Mouse (Mus musculus) intestine, postnatal 0 days (tissue): ENCODE measurements around the gene Uap1. TPM values are rescaled to one million over a fixed set of nuclear protein-coding genes. Genes with fewer than 3 reads are reported as not detected.
A peak's percentile ranks its signal among the peaks of the same experiment; 100 is the strongest.

Source experiments
- ATAC-seq: fragments of 200-750 bp; cut with Nextera tagmentation; 2 replicates; pipeline ENCODE4 v1.8.0; 2017; ENCODE audit warnings: mild to moderate bottlenecking, moderate TSS enrichment, moderate library complexity
- H3K27ac ChIP-seq: fragments of 300-500 bp; sonication (generic); 2 replicates; pipeline ENCODE4 v1.5.1; 2014; ENCODE audit warnings: mild to moderate bottlenecking, low read depth, low read length, moderate library complexity
- H3K27me3 ChIP-seq: fragments of 300-500 bp; sonication (generic); replicated peaks from 2 replicates; pipeline ENCODE4 v1.6.1; 2014; ENCODE audit warnings: low read length, mixed read lengths; ENCODE audit not compliant: control insufficient read depth, insufficient read depth
- H3K36me3 ChIP-seq: fragments of 300-500 bp; sonication (generic); 2 replicates; pipeline ENCODE4 v1.6.1; 2014; ENCODE audit warnings: mild to moderate bottlenecking, moderate library complexity; ENCODE audit not compliant: control insufficient read depth, insufficient read depth
- H3K4me1 ChIP-seq: fragments of 300-500 bp; sonication (generic); replicated peaks from 2 replicates; pipeline ENCODE4 v1.6.1; 2014; ENCODE audit warnings: antibody characterized with exemption, low read length, mixed read lengths; ENCODE audit not compliant: control insufficient read depth, insufficient read depth
- H3K4me2 ChIP-seq: fragments of 300-500 bp; sonication (generic); replicated peaks from 2 replicates; pipeline ENCODE4 v1.6.1; 2014; ENCODE audit warnings: low read depth, mild to moderate bottlenecking, moderate library complexity
- H3K4me3 ChIP-seq: fragments of 300-500 bp; sonication (generic); 2 replicates; pipeline ENCODE4 v1.5.1; 2014; ENCODE audit warnings: low read depth, low read length
- H3K9ac ChIP-seq: fragments of 300-500 bp; sonication (generic); 2 replicates; pipeline ENCODE4 v1.6.1; 2014; ENCODE audit warnings: mild to moderate bottlenecking, low read depth, low read length
- H3K9me3 ChIP-seq: fragments of 300-500 bp; sonication (generic); 2 replicates; pipeline ENCODE4 v1.6.1; 2016; ENCODE audit warnings: mixed run types; ENCODE audit not compliant: control insufficient read depth
- CTCF ChIP-seq: sonication (generic); IDR thresholded peaks from 2 replicates; pipeline ENCODE4 v1.5.1; 2016; ENCODE audit warnings: low read depth, mild to moderate bottlenecking, control low read depth, antibody characterized with exemption, moderate library complexity
- WGBS: fragments of 180-500 bp; shearing (Covaris S2); extraction: QIAGEN DNeasy Blood & Tissue Kit; methylation state at CpG from one replicate; pipeline ENCODE4 v1.1.7; 2014; 5-methylcytosine and 5-hydroxymethylcytosine counted together
- polyA plus RNA-seq: library from polyadenylated mRNA; unstranded; fragments of >200 nt; fragmentation: Nextera tagmentation; extraction: Ambion mirVana; gene quantifications from 2 replicates; pipeline ENCODE4 v1.2.1, GENCODE M21; 2015

Uap1 gene
- polyA plus RNA-seq, 1 experiment from 2014 or later = 22.3 TPM

GRCm38 (mm10) chr1:170161852-170162251, 12.9 kb downstream of the Uap1 start:
- Histone ChIP-seq H3K27ac (no peak overlapping the region), H3K9ac (no peak overlapping the region), H3K9me3 (no peaks in the 10 kb centered on the region), H3K27me3 (no peaks in the 10 kb centered on the region), H3K4me3 (no peak overlapping the region), H3K4me2 (no peak overlapping the region), H3K36me3 (peaks cover 32% of the 10 kb centered on the region), H3K4me1 (no peaks in the 10 kb centered on the region; the same call in 1 of the 2 replicates)
- no peak for TF ChIP-seq CTCF
- 69% methylated on average over 6 of the region's 6 CpGs for WGBS
- peak; percentile 41; the same call in 1 of the 2 replicates for ATAC-seq

- no peaks in the 10 kb centered on the region for H3K9me3 ChIP-seq
- peaks cover 21% of the 10 kb centered on the region for H3K36me3 ChIP-seq
- TF ChIP-seq CTCF = no peak
- no peak overlapping the region for H3K27ac ChIP-seq
- H3K4me3 ChIP-seq = no peak overlapping the region
- no peaks in the 10 kb centered on the region for H3K27me3 ChIP-seq
- 67% methylated on average over 3 of the region's 3 CpGs for WGBS
- H3K4me2 ChIP-seq = no peak overlapping the region
- no peaks in the 10 kb centered on the region; the same call in 1 of the 2 replicates for H3K4me1 ChIP-seq
- no peak overlapping the region for H3K9ac ChIP-seq
- ATAC-seq = no peak
These were observed 14.3 kb downstream of the Uap1 start for GRCm38 (mm10) chr1:170160397-170160938.

- Histone ChIP-seq H3K4me3 (no peak overlapping the region), H3K27ac (no peak overlapping the region), H3K4me2 (no peak overlapping the region), H3K9me3 (no peaks in the 10 kb centered on the region), H3K9ac (no peak overlapping the region), H3K27me3 (no peaks in the 10 kb centered on the region), H3K4me1 (no peaks in the 10 kb centered on the region; the same call in 1 of the 2 replicates), H3K36me3 (peaks cover 18% of the 10 kb centered on the region)
- no peak for ATAC-seq
- peak; percentile 30 for TF ChIP-seq CTCF
- WGBS = 89% methylated on average over 2 of the region's 2 CpGs
These were observed 15.1 kb downstream of the Uap1 start for GRCm38 (mm10) chr1:170159707-170160106.

GRCm38 (mm10) chr1:170155761-170156160, 19.0 kb downstream of the Uap1 start:
- H3K9me3 ChIP-seq = no peaks in the 10 kb centered on the region
- TF ChIP-seq CTCF = no peak
- H3K4me1 ChIP-seq = no peaks in the 10 kb centered on the region
- no peak overlapping the region for H3K9ac ChIP-seq
- no peak overlapping the region for H3K27ac ChIP-seq
- 77% methylated on average over 5 of the region's 5 CpGs for WGBS
- no peaks in the 10 kb centered on the region for H3K27me3 ChIP-seq
- no peak for ATAC-seq
- H3K4me3 ChIP-seq = no peak overlapping the region
- no peak overlapping the region for H3K4me2 ChIP-seq
- H3K36me3 ChIP-seq = peaks cover 20% of the 10 kb centered on the region

GRCm38 (mm10) chr1:170155298-170155697, 19.5 kb downstream of the Uap1 start:
- no peak for ATAC-seq
- no peak overlapping the region for H3K9ac ChIP-seq
- TF ChIP-seq CTCF = peak; percentile 48

GRCm38 (mm10) chr1:170153986-170154385, 20.8 kb downstream of the Uap1 start:
- TF ChIP-seq CTCF = no peak
- Histone ChIP-seq H3K9ac (no peak overlapping the region), H3K36me3 (peaks cover 32% of the 10 kb centered on the region), H3K27me3 (no peaks in the 10 kb centered on the region), H3K4me3 (no peak overlapping the region), H3K4me2 (no peak overlapping the region), H3K4me1 (no peaks in the 10 kb centered on the region), H3K27ac (no peak overlapping the region), H3K9me3 (no peaks in the 10 kb centered on the region)
- 89% methylated on average over 8 of the region's 8 CpGs for WGBS
- ATAC-seq = no peak

More at GRCm38 (mm10) chr1:170155298-170155697, 19.5 kb downstream of the Uap1 start:
- H3K36me3 ChIP-seq = peaks cover 23% of the 10 kb centered on the region
- H3K4me2 ChIP-seq = no peak overlapping the region
- no peaks in the 10 kb centered on the region for H3K4me1 ChIP-seq
- H3K9me3 ChIP-seq = no peaks in the 10 kb centered on the region
- H3K4me3 ChIP-seq = no peak overlapping the region
- H3K27ac ChIP-seq = no peak overlapping the region
- WGBS = 74% methylated on average over 2 of the region's 2 CpGs
- no peaks in the 10 kb centered on the region for H3K27me3 ChIP-seq
